Mouse (Mus musculus): ENCODE data around the gene Art2b. TPM values are rescaled to one million over a fixed set of nuclear protein-coding genes. Genes with fewer than 3 reads are reported as not detected.
"Not testable (repeated sequence)": the region's sequence is repeated elsewhere in the genome, so short reads cannot be mapped to it uniquely, and the experiment has no call there.

The Art2b gene
- polyA plus RNA-seq, 1 experiment, result 0.02 TPM

GRCm38 (mm10) chr7:101616136-101616835 is 30.9 kb upstream of the Art2b start:
- Histone ChIP-seq H3K27ac (ENCODE audit: insufficient read depth, low read length) (no peak overlapping the region), H3K4me1 (ENCODE audit: control insufficient read depth, insufficient read depth, low read length) (no peaks in the 10 kb centered on the region), H3K4me3 (ENCODE audit: insufficient read depth, low read length) (no peak overlapping the region)
- TF ChIP-seq CTCF (IDR thresholded peaks at IDR 0.05; ENCODE audit: extremely low read depth, insufficient read depth, low read length) (no peak), POLR2A (IDR thresholded peaks at IDR 0.05; ENCODE audit: extremely low read depth, insufficient read depth, low read length) (no peak)

- no peak overlapping the region for H3K4me3 ChIP-seq (ENCODE audit: insufficient read depth, low read length)
- TF ChIP-seq POLR2A (IDR thresholded peaks at IDR 0.05; ENCODE audit: extremely low read depth, insufficient read depth, low read length) (no peak), CTCF (IDR thresholded peaks at IDR 0.05; ENCODE audit: extremely low read depth, insufficient read depth, low read length) (no peak)
- H3K27ac ChIP-seq (ENCODE audit: insufficient read depth, low read length), result no peak overlapping the region
- no peaks in the 10 kb centered on the region for H3K4me1 ChIP-seq (ENCODE audit: control insufficient read depth, insufficient read depth, low read length)
Measured at GRCm38 (mm10) chr7:101615406-101615805, 30.0 kb upstream of the Art2b start.

- not testable (repeated sequence) for H3K27ac ChIP-seq (ENCODE audit: insufficient read depth, low read length); H3K4me1 ChIP-seq (ENCODE audit: control insufficient read depth, insufficient read depth, low read length); H3K4me3 ChIP-seq (ENCODE audit: insufficient read depth, low read length)
Measured at GRCm38 (mm10) chr7:101612786-101613527, 27.6 kb upstream of the Art2b start.

GRCm38 (mm10) chr7:101607845-101608244 is 22.4 kb upstream of the Art2b start:
- Histone ChIP-seq H3K27ac (ENCODE audit: insufficient read depth, low read length) (no peak overlapping the region), H3K4me3 (ENCODE audit: insufficient read depth, low read length) (no peak overlapping the region), H3K4me1 (ENCODE audit: control insufficient read depth, insufficient read depth, low read length) (no peaks in the 10 kb centered on the region)
- TF ChIP-seq CTCF (IDR thresholded peaks at IDR 0.05; ENCODE audit: extremely low read depth, insufficient read depth, low read length) (no peak), POLR2A (IDR thresholded peaks at IDR 0.05; ENCODE audit: extremely low read depth, insufficient read depth, low read length) (no peak)

- TF ChIP-seq POLR2A (IDR thresholded peaks at IDR 0.05; ENCODE audit: extremely low read depth, insufficient read depth, low read length) (no peak), CTCF (IDR thresholded peaks at IDR 0.05; ENCODE audit: extremely low read depth, insufficient read depth, low read length) (no peak)
- H3K4me1 ChIP-seq (ENCODE audit: control insufficient read depth, insufficient read depth, low read length), result no peaks in the 10 kb centered on the region
- H3K27ac ChIP-seq (ENCODE audit: insufficient read depth, low read length), result no peak overlapping the region
- no peak overlapping the region for H3K4me3 ChIP-seq (ENCODE audit: insufficient read depth, low read length)
Measured at GRCm38 (mm10) chr7:101600406-101600805, 15.0 kb upstream of the Art2b start.

GRCm38 (mm10) chr7:101598482-101598881 is 13.1 kb upstream of the Art2b start:
- Histone ChIP-seq H3K4me3 (ENCODE audit: insufficient read depth, low read length) (no peak overlapping the region), H3K4me1 (ENCODE audit: control insufficient read depth, insufficient read depth, low read length) (no peaks in the 10 kb centered on the region), H3K27ac (ENCODE audit: insufficient read depth, low read length) (no peak overlapping the region)
- no peak for TF ChIP-seq CTCF (IDR thresholded peaks at IDR 0.05; ENCODE audit: extremely low read depth, insufficient read depth, low read length)
- TF ChIP-seq POLR2A (IDR thresholded peaks at IDR 0.05; ENCODE audit: extremely low read depth, insufficient read depth, low read length), result no peak

- Histone ChIP-seq H3K27ac (ENCODE audit: insufficient read depth, low read length) (no peak overlapping the region), H3K4me1 (ENCODE audit: control insufficient read depth, insufficient read depth, low read length) (no peaks in the 10 kb centered on the region), H3K4me3 (ENCODE audit: insufficient read depth, low read length) (no peak overlapping the region)
- TF ChIP-seq CTCF (IDR thresholded peaks at IDR 0.05; ENCODE audit: extremely low read depth, insufficient read depth, low read length) (no peak), POLR2A (IDR thresholded peaks at IDR 0.05; ENCODE audit: extremely low read depth, insufficient read depth, low read length) (no peak)
Measured at GRCm38 (mm10) chr7:101594969-101595368, 9.6 kb upstream of the Art2b start.

- H3K27ac ChIP-seq (ENCODE audit: insufficient read depth, low read length); H3K4me1 ChIP-seq (ENCODE audit: control insufficient read depth, insufficient read depth, low read length); H3K4me3 ChIP-seq (ENCODE audit: insufficient read depth, low read length): not testable (repeated sequence)
Measured at GRCm38 (mm10) chr7:101584271-101584670, 1.1 kb downstream of the Art2b start.

- TF ChIP-seq CTCF (IDR thresholded peaks at IDR 0.05; ENCODE audit: extremely low read depth, insufficient read depth, low read length) (no peak), POLR2A (IDR thresholded peaks at IDR 0.05; ENCODE audit: extremely low read depth, insufficient read depth, low read length) (no peak)
- Histone ChIP-seq H3K4me3 (ENCODE audit: insufficient read depth, low read length) (no peak overlapping the region), H3K27ac (ENCODE audit: insufficient read depth, low read length) (no peak overlapping the region), H3K4me1 (ENCODE audit: control insufficient read depth, insufficient read depth, low read length) (no peaks in the 10 kb centered on the region)
Measured at GRCm38 (mm10) chr7:101582012-101582411, 3.4 kb downstream of the Art2b start.

- not testable (repeated sequence) for H3K4me1 ChIP-seq (ENCODE audit: control insufficient read depth, insufficient read depth, low read length); H3K27ac ChIP-seq (ENCODE audit: insufficient read depth, low read length); H3K4me3 ChIP-seq (ENCODE audit: insufficient read depth, low read length)
Measured at GRCm38 (mm10) chr7:101580863-101581262, 4.5 kb downstream of the Art2b start.

Measured in cortical plate, adult 2 months (tissue).